Mouse (Mus musculus) ZHBTc4 (cell line): ENCODE results near the gene Slc35d3.
A peak's percentile ranks its signal among the peaks of the same experiment; 100 is the strongest.

Experiments used
- DNase-seq: peaks from one replicate; pipeline ENCODE4 v3.0.0-alpha.2; 2011; ENCODE audit warnings: low read depth, low spot score

The Slc35d3 gene

GRCm38 (mm10) chr10:19850998-19851691 lies at the start of gene Slc35d3:
Gene Slc35d3 (minus strand): TSS chr10:19851459.
- DNase-seq, result peak; percentile 55

GRCm38 (mm10) chr10:19900191-19900590 lies 48.9 kb upstream of the Slc35d3 start:
- DNase-seq, result peak; percentile 22

- DNase-seq, result peak; percentile 65
Observed at GRCm38 (mm10) chr10:19893976-19894375, 42.7 kb upstream of the Slc35d3 start.

- DNase-seq, result no peak
Observed at GRCm38 (mm10) chr10:19893146-19893545, 41.9 kb upstream of the Slc35d3 start.

- peak; percentile 35 for DNase-seq
Observed at GRCm38 (mm10) chr10:19891686-19892085, 40.4 kb upstream of the Slc35d3 start.

- no peak for DNase-seq
Observed at GRCm38 (mm10) chr10:19889908-19890307, 38.6 kb upstream of the Slc35d3 start.

GRCm38 (mm10) chr10:19886249-19886648 lies 35.0 kb upstream of the Slc35d3 start:
- DNase-seq, result no peak

GRCm38 (mm10) chr10:19884409-19884808 lies 33.1 kb upstream of the Slc35d3 start:
- no peak for DNase-seq

GRCm38 (mm10) chr10:19880437-19880836 lies 29.2 kb upstream of the Slc35d3 start:
- no peak for DNase-seq

- DNase-seq, result no peak
Observed at GRCm38 (mm10) chr10:19879161-19879560, 27.9 kb upstream of the Slc35d3 start.

GRCm38 (mm10) chr10:19877679-19878078 lies 26.4 kb upstream of the Slc35d3 start:
- no peak for DNase-seq

- no peak for DNase-seq
Observed at GRCm38 (mm10) chr10:19877257-19877656, 26.0 kb upstream of the Slc35d3 start.

- DNase-seq, result peak; percentile 48
Observed at GRCm38 (mm10) chr10:19876669-19877068, 25.4 kb upstream of the Slc35d3 start.

- DNase-seq, result no peak
Observed at GRCm38 (mm10) chr10:19875346-19875745, 24.1 kb upstream of the Slc35d3 start.

- DNase-seq, result no peak
Observed at GRCm38 (mm10) chr10:19855597-19856306, 4.5 kb upstream of the Slc35d3 start.

- no peak for DNase-seq
Observed at GRCm38 (mm10) chr10:19853609-19854008, 2.4 kb upstream of the Slc35d3 start.

GRCm38 (mm10) chr10:19852776-19853175 lies 1.5 kb upstream of the Slc35d3 start:
- DNase-seq, result no peak

GRCm38 (mm10) chr10:19850544-19850997 lies 688 bp downstream of the Slc35d3 start:
- DNase-seq, result peak; percentile 73

- DNase-seq, result peak; percentile 66
Observed at GRCm38 (mm10) chr10:19849771-19850365, 1.4 kb downstream of the Slc35d3 start.

- DNase-seq, result peak; percentile 59
Observed at GRCm38 (mm10) chr10:19848928-19849770, 2.1 kb downstream of the Slc35d3 start.

GRCm38 (mm10) chr10:19839836-19840235 lies 11.4 kb downstream of the Slc35d3 start:
- DNase-seq, result no peak
